ENCODE assay signal across 23 mouse cellular contexts in the genomic region with DNA sequence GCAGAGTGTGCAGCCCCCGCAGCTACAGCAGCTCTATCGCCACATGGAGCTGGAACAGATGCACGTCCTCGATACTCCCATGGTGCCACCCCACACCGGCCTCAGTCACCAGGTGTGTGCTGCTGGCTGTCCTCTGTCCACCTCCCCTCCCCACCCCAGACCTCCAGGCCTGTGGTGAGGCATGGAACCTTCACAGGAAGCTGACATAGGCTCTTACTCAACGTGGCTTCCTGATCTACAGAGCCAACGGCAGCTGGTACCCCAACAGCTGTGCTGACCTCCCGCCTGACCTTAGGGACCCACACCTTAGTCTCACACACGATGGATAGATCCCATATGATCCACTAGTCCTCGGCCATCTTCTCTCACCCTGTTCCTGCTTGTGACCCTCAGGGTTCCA. TPM values are rescaled to one million over a fixed set of nuclear protein-coding genes. Genes with fewer than 3 reads are reported as not detected.
DNase-seq lines count a peak whose midpoint lies in the region; TF ChIP-seq lines count a peak whose summit lies in the region.
"Had no signal": no experiment of that assay in that cellular context is flagged by ENCODE, and none has a peak within 500 bp of the region (broad histone marks: within the 10 kb centered on the region; RNA-seq: fewer than 3 reads in every experiment).

No protein-coding gene starts in this region.

- no peak for TF ChIP-seq POLR2A in kidney, adult 2 months (IDR thresholded peaks at IDR 0.05; ENCODE audit: low read depth, low read length)

- no peak for TF ChIP-seq CTCF in kidney, adult 2 months (conservative IDR thresholded peaks at IDR 0.05; ENCODE audit: insufficient read depth, insufficient read length, low read depth, low read length)
- TF ChIP-seq CTCF in E14TG2a.4 (conservative IDR thresholded peaks at IDR 0.05; ENCODE audit: low read length), result no peak
- no peak for TF ChIP-seq CTCF in layer of hippocampus, adult 2 months (conservative IDR thresholded peaks at IDR 0.05)

- no peaks in the 10 kb centered on the region for H3K4me1 ChIP-seq in kidney, adult 2 months (ENCODE audit: control insufficient read depth, insufficient read depth, low read length)
- H3K4me1 ChIP-seq in E14TG2a.4 (replicated peaks; ENCODE audit: low read depth, low read length), result peaks cover 42% of the 10 kb centered on the region
- H3K4me1 ChIP-seq: embryonic facial prominence, embryonic 12.5 days; stomach, embryonic 15.5 days had no signal

- H3K36me3 ChIP-seq in kidney, adult 2 months (ENCODE audit: control insufficient read depth, insufficient read depth, low read length), result no peaks in the 10 kb centered on the region
- H3K36me3 ChIP-seq in E14TG2a.4 (ENCODE audit: insufficient read depth, low read length) (no peaks in the 10 kb centered on the region), macrophage (ENCODE audit: inconsistent target) (peaks cover 73% of the 10 kb centered on the region)
- H3K36me3 ChIP-seq: embryonic facial prominence, embryonic 12.5 days; heart, embryonic 15.5 days; hindbrain, embryonic 12.5 days; limb, embryonic 15.5 days; midbrain, embryonic 12.5 days; stomach, embryonic 15.5 days had no signal

- H3K9me3 ChIP-seq in E14TG2a.4 (ENCODE audit: low read length), result no peaks in the 10 kb centered on the region
- H3K9me3 ChIP-seq: embryonic facial prominence, embryonic 12.5 days; heart, embryonic 15.5 days; hindbrain, embryonic 12.5 days; limb, embryonic 15.5 days; midbrain, embryonic 12.5 days; stomach, embryonic 15.5 days had no signal

- no peak overlapping the region for H3K4me3 ChIP-seq in kidney, adult 2 months (ENCODE audit: insufficient read depth, low read depth, low read length)
- H3K4me3 ChIP-seq in E14TG2a.4 (replicated peaks; ENCODE audit: low read length) (peak overlapping the region; percentile 17; the same call in 1 of the 2 replicates), macrophage (ENCODE audit: inconsistent target) (no peak overlapping the region)
- no peak overlapping the region for H3K4me3 ChIP-seq in layer of hippocampus, adult 2 months
- H3K4me3 ChIP-seq: embryonic facial prominence, embryonic 12.5 days; heart, embryonic 15.5 days; hindbrain, embryonic 12.5 days; limb, embryonic 15.5 days; midbrain, embryonic 12.5 days; stomach, embryonic 15.5 days had no signal

- H3K79me2 ChIP-seq in macrophage (ENCODE audit: inconsistent target), result peaks cover 60% of the 10 kb centered on the region

- peak overlapping the region; percentile 82 for H3K27ac ChIP-seq in kidney, adult 2 months (ENCODE audit: insufficient read depth, low read depth, low read length)
- H3K27ac ChIP-seq in macrophage, result peak overlapping the region; percentile 77
- H3K27ac ChIP-seq in layer of hippocampus, adult 2 months, result no peak overlapping the region
- H3K27ac ChIP-seq: embryonic facial prominence, embryonic 12.5 days; hindbrain, embryonic 12.5 days; limb, embryonic 15.5 days; midbrain, embryonic 12.5 days; stomach, embryonic 15.5 days had no signal

- 73% methylated on average over 10 of the region's 10 CpGs for WGBS in kidney, adult 2 months
- 48% methylated on average over 10 of the region's 10 CpGs for WGBS in macrophage (ENCODE audit: missing documents)

- DNase-seq in kidney, adult 2 months, result no peak
- DNase-seq in kidney, postnatal 14 days, result no peak
- DNase-seq in 416B (ENCODE audit: low read depth), result peak; percentile 76
- DNase-seq in Muller cell, postnatal 12 days (ENCODE audit: inconsistent ontology term), result no peak
- DNase-seq in layer of hippocampus, adult 2 months (ENCODE audit: low spot score in 2 of 2), result no peak
- DNase-seq in adrenal gland, postnatal 14 days, result no peak
- DNase-seq: adrenal gland, postnatal 36 days; cerebellum, adult 18-20 months; forebrain, postnatal 0 days; left cerebral cortex, postnatal 4 days; lung, embryonic 14.5 days; lung, postnatal 4 days; right cerebral cortex, postnatal 4 days; thymus, postnatal 25 days had no signal

- H3K27me3 ChIP-seq in kidney, adult 2 months (replicated peaks; ENCODE audit: control insufficient read depth, insufficient read depth, low read length), result no peaks in the 10 kb centered on the region
- peaks cover 29% of the 10 kb centered on the region for H3K27me3 ChIP-seq in E14TG2a.4 (ENCODE audit: insufficient read depth, low read length)
- H3K27me3 ChIP-seq: heart, embryonic 15.5 days; stomach, embryonic 15.5 days had no signal

RNA-seq across cellular contexts. Expression of gene Mybpc3, which starts 4.6 kb away (rescaled TPM):
- polyA plus RNA-seq in kidney, adult 2 months (2012; rRNA removed), result 0.14 and 0.24 TPM in 2 replicates
- total RNA-seq in macrophage (2018; cell fraction: chromatin; rRNA removed), result 10 to 100 TPM in 7 of 26 experiments, 1 to 10 TPM in 19; 1.3 to 19.5 (median 6.7) TPM
- under 1 TPM; 0.04 to 0.37 (median 0.15) TPM for total RNA-seq in macrophage (2018; cell fraction: cytosol; rRNA removed)
- total RNA-seq in macrophage (2018; cell fraction: nucleus; rRNA removed), result 10 to 100 TPM in 1 of 26 experiments, 1 to 10 TPM in 23, under 1 TPM in 2; 0.69 to 13.1 (median 3.3) TPM
- 0.09 to 0.11 TPM in 2 of 3 replicates, not detected in the other for polyA plus RNA-seq in macrophage (2018)
- under 1 TPM in 1 of 2 experiments, not detected in 1; 0.07 TPM for total RNA-seq in layer of hippocampus, adult 2 months (2021)
- total RNA-seq in adrenal gland, postnatal 14 days (2021), result 0.15 TPM in 1 of 2 replicates, not detected in the other
- total RNA-seq: adrenal gland, postnatal 36 days; left cerebral cortex, postnatal 4 days had no signal
- polyA plus RNA-seq: forebrain, embryonic 11.5 days had no signal

RNA-seq across cellular contexts. Expression of gene Spi1, which starts 31.1 kb away (rescaled TPM):
- polyA plus RNA-seq in kidney, adult 2 months (2012; rRNA removed), result 12.9 and 17.4 TPM in 2 replicates
- total RNA-seq in macrophage (2018; cell fraction: chromatin; rRNA removed), result 100 to 1,000 TPM in 21 of 26 experiments, 10 to 100 TPM in 5; 72.3 to 238 (median 156) TPM
- total RNA-seq in macrophage (2018; cell fraction: cytosol; rRNA removed), result 100 to 1,000 TPM; 241 to 433 (median 325) TPM
- 100 to 1,000 TPM; 111 to 275 (median 166) TPM for total RNA-seq in macrophage (2018; cell fraction: nucleus; rRNA removed)
- 298 to 440 TPM (median 373 TPM) in 3 replicates for polyA plus RNA-seq in macrophage (2018)
- total RNA-seq in layer of hippocampus, adult 2 months (2021), result 1 to 10 TPM; 2.4 to 5.4 TPM
- 2.9 and 5.4 TPM in 2 replicates for total RNA-seq in adrenal gland, postnatal 14 days (2021)

RNA-seq across cellular contexts. Expression of gene Slc39a13, which starts 43.1 kb away (rescaled TPM):
- polyA plus RNA-seq in kidney, adult 2 months (2012; rRNA removed), result 87.2 and 103 TPM in 2 replicates
- total RNA-seq in macrophage (2018; cell fraction: chromatin; rRNA removed), result 100 to 1,000 TPM in 15 of 26 experiments, 10 to 100 TPM in 11; 69.4 to 316 (median 143) TPM
- 10 to 100 TPM; 14.7 to 47.5 (median 21.7) TPM for total RNA-seq in macrophage (2018; cell fraction: cytosol; rRNA removed)
- 100 to 1,000 TPM in 11 of 26 experiments, 10 to 100 TPM in 15; 53.4 to 149 (median 91.2) TPM for total RNA-seq in macrophage (2018; cell fraction: nucleus; rRNA removed)
- 19.8 to 23.0 TPM (median 21.8 TPM) in 3 replicates for polyA plus RNA-seq in macrophage (2018)
- 10 to 100 TPM; 33.7 to 37.3 TPM for total RNA-seq in layer of hippocampus, adult 2 months (2021)
- total RNA-seq in adrenal gland, postnatal 14 days (2021), result 24.1 and 27.3 TPM in 2 replicates

RNA-seq across cellular contexts. Expression of gene Psmc3, which starts 59.5 kb away (rescaled TPM):
- 114 and 127 TPM in 2 replicates for polyA plus RNA-seq in kidney, adult 2 months (2012; rRNA removed)
- total RNA-seq in macrophage (2018; cell fraction: chromatin; rRNA removed), result 100 to 1,000 TPM in 7 of 26 experiments, 10 to 100 TPM in 19; 25.0 to 117 (median 78.2) TPM
- 100 to 1,000 TPM; 117 to 186 (median 143) TPM for total RNA-seq in macrophage (2018; cell fraction: cytosol; rRNA removed)
- total RNA-seq in macrophage (2018; cell fraction: nucleus; rRNA removed), result 100 to 1,000 TPM in 6 of 26 experiments, 10 to 100 TPM in 20; 39.9 to 113 (median 78.9) TPM
- 149 to 321 TPM (median 192 TPM) in 3 replicates for polyA plus RNA-seq in macrophage (2018)
- 100 to 1,000 TPM; 203 to 215 TPM for total RNA-seq in layer of hippocampus, adult 2 months (2021)
- 179 and 190 TPM in 2 replicates for total RNA-seq in adrenal gland, postnatal 14 days (2021)
